Mouse (Mus musculus) thymus, adult 18-20 months (tissue): ENCODE data around the gene Spink4.
A peak's percentile ranks its signal among the peaks of the same experiment; 100 is the strongest.

ENCODE experiments used
- DNase-seq, 2 experiments: peaks; one replicate each; pipeline ENCODE4 v3.0.0; 2022; ENCODE audit warnings: mixed read lengths in 2 of 2

The Spink4 gene

GRCm38 (mm10) chr4:40919785-40920184 is at the start of gene Spink4:
Gene Spink4 (plus strand): TSS chr4:40920052.
- no peak for DNase-seq

GRCm38 (mm10) chr4:40870206-40870605 is 49.6 kb upstream of the Spink4 start:
- DNase-seq: no peak

GRCm38 (mm10) chr4:40872129-40872528 is 47.7 kb upstream of the Spink4 start:
- no peak for DNase-seq

GRCm38 (mm10) chr4:40873320-40873719 is 46.5 kb upstream of the Spink4 start:
- no peak for DNase-seq

GRCm38 (mm10) chr4:40874151-40874600 is 45.7 kb upstream of the Spink4 start:
- no peak for DNase-seq

GRCm38 (mm10) chr4:40874794-40875552 is 44.9 kb upstream of the Spink4 start:
- no peak for DNase-seq

GRCm38 (mm10) chr4:40875842-40876241 is 44.0 kb upstream of the Spink4 start:
- DNase-seq: peak; percentile 77 to 89

- peak in 1 of 2 experiments; percentile 30 for DNase-seq
Observed at GRCm38 (mm10) chr4:40876814-40877371, 43.0 kb upstream of the Spink4 start.

GRCm38 (mm10) chr4:40877528-40877927 is 42.3 kb upstream of the Spink4 start:
- no peak for DNase-seq

GRCm38 (mm10) chr4:40883200-40883599 is 36.7 kb upstream of the Spink4 start:
- no peak for DNase-seq

- DNase-seq: no peak
Observed at GRCm38 (mm10) chr4:40884282-40885165, 35.3 kb upstream of the Spink4 start.

- no peak for DNase-seq
Observed at GRCm38 (mm10) chr4:40885166-40885525, 34.7 kb upstream of the Spink4 start.

GRCm38 (mm10) chr4:40885883-40886282 is 34.0 kb upstream of the Spink4 start:
- no peak for DNase-seq

GRCm38 (mm10) chr4:40888839-40889238 is 31.0 kb upstream of the Spink4 start:
- no peak for DNase-seq

GRCm38 (mm10) chr4:40889252-40889651 is 30.6 kb upstream of the Spink4 start:
- no peak for DNase-seq

GRCm38 (mm10) chr4:40889983-40890382 is 29.9 kb upstream of the Spink4 start:
- no peak for DNase-seq

GRCm38 (mm10) chr4:40891206-40891605 is 28.6 kb upstream of the Spink4 start:
- no peak for DNase-seq

- no peak for DNase-seq
Observed at GRCm38 (mm10) chr4:40895118-40895517, 24.7 kb upstream of the Spink4 start.

GRCm38 (mm10) chr4:40895646-40896045 is 24.2 kb upstream of the Spink4 start:
- DNase-seq: no peak

GRCm38 (mm10) chr4:40898476-40899044 is 21.3 kb upstream of the Spink4 start:
- no peak for DNase-seq

GRCm38 (mm10) chr4:40899264-40899663 is 20.6 kb upstream of the Spink4 start:
- no peak for DNase-seq

- no peak for DNase-seq
Observed at GRCm38 (mm10) chr4:40900071-40900470, 19.8 kb upstream of the Spink4 start.

GRCm38 (mm10) chr4:40900612-40901011 is 19.2 kb upstream of the Spink4 start:
- DNase-seq: no peak
